Mouse (Mus musculus): Measurements from ENCODE around the gene Syt14. TPM values are rescaled to one million over a fixed set of nuclear protein-coding genes. Genes with fewer than 3 reads are reported as not detected.

The Syt14 gene
- total RNA-seq (2012; rRNA removed), result not detected in 2 replicates
- not detected in 2 replicates for total RNA-seq (2014; rRNA removed)
- polyA plus RNA-seq (2012; ENCODE audit: insufficient read length, low read depth), result not detected in 2 replicates

DNA sequence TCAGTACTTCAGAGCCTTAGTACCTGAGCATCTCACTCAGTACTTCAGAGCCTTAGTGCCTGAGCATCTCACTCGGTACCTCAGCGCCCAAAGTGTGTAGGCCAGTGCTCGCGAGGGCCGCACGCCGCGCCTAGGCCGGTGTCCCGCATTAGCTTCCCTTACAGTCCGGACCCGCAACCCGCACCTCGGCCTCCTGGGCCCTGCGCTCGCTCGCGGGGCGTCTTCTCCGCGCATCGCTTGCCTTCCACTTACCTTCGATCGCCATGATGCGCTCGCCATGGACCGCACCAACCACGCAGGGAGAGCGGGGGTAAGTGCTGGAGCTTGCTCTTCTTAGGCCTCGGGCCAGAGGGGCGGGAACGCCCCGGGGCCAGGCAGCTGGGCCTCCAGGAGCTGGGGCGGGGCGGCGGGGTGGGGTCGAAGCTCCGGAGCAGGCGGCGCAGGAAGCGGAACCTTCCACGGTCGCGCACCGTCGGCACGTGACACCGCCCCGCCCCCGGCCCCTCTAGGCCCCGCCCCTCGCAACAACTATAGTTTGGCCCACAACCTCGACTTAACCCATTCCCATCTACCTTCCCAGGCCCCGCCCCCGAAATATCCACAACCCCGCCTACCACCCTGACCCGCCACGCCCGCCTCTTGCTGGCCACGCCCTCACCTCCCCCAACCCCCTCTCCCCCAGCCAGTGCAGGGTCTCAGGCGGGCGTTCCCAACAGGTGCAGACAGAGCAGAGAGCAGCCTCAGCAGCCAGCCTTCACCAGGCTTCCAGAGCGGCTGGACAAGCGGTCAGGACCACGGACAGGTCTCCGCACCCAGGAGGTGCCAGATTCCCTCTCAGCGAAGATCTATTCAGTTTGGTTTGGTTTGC, at the start of gene Syt14:
Gene Syt14, minus strand, starts transcription at position 405 of the 868 bp plus-strand sequence.
- peaks cover 5% of the 10 kb centered on the region for H3K27me3 ChIP-seq (replicated peaks)

DNA sequence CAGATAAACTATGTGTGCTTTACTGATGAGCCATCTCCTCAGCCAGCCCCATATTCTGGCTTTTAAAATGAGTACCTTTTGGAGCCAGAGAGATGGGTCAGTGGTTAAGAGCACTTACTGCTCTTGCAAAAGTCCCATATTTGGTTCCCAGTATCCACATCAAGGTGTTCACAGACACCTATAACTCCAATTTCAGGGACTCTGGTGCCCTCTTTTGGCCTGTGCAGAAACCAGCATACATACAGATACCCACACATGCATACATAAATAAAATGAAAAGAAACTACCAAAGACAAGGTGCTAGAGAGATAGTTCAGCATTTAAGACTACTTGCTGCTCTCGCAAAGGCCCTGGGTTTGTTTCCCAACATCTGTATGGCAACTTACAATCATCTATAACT, 48.4 kb upstream of the Syt14 start:
- H3K4me3 ChIP-seq (replicated peaks in 1 of 3; ENCODE audit: low read depth in 2 of 3, low read length in 2 of 3, poor library complexity in 1 of 3), result no peak overlapping the region
- H3K27me3 ChIP-seq (replicated peaks), result peaks cover 2% of the 10 kb centered on the region
- peaks cover 2% of the 10 kb centered on the region for H3K9me3 ChIP-seq (replicated peaks; ENCODE audit: low read length)
- peak; percentile 16 for DNase-seq (ENCODE audit: extremely low read depth)
- in situ Hi-C loops (cut with MboI; ENCODE audit: low pct_ligation_motif_present, low pct_unique_long_range_greater_than_20kb, low sequenced_read_pairs) (no loop called here), dilution Hi-C loops (cut with MboI; ENCODE audit: extremely low pct_ligation_motif_present, extremely low pct_unique_long_range_greater_than_20kb, low sequenced_read_pairs) (no loop called here)
- H3K27ac ChIP-seq (ENCODE audit: insufficient read depth, low read depth), result no peak overlapping the region
- no peak for TF ChIP-seq ZKSCAN1 (IDR thresholded peaks at IDR 0.05; ENCODE audit: borderline replicate concordance, low read depth, low read length)
- peak; percentile 72 for TF ChIP-seq RAD21 (IDR thresholded peaks at IDR 0.05; ENCODE audit: low read depth, low read length)
- TF ChIP-seq PAX5 (IDR thresholded peaks at IDR 0.05; ENCODE audit: low read length), result no peak
- TF ChIP-seq USF2 (conservative IDR thresholded peaks at IDR 0.05; ENCODE audit: low read depth, low read length), result no peak
- TF ChIP-seq POLR2AphosphoS2 (IDR thresholded peaks at IDR 0.05; ENCODE audit: low read depth, low read length), result no peak
- peak; percentile 33 for TF ChIP-seq SMC3 (IDR thresholded peaks at IDR 0.05; ENCODE audit: low read depth, low read length)
- TF ChIP-seq CTCF (conservative IDR thresholded peaks at IDR 0.05 in 1 of 2, IDR thresholded peaks at IDR 0.05 in 1 of 2; ENCODE audit: low read depth in 2 of 2, low read length in 2 of 2), result peak in 1 of 2 experiments; percentile 67; a peak in 2 of 4 replicates
- H3K4me1 ChIP-seq (ENCODE audit: control insufficient read depth in 1 of 2, insufficient read depth in 2 of 2), result peaks cover 0 to 5% of the 10 kb centered on the region in 2 experiments; a peak in 2 of 4 replicates
- no peak overlapping the region for H3K4me2 ChIP-seq (ENCODE audit: insufficient read depth, low read depth, poor library complexity, severe bottlenecking)
- H3K9ac ChIP-seq (ENCODE audit: insufficient read depth, low read depth), result no peak overlapping the region
- H3K79me2 ChIP-seq (replicated peaks; ENCODE audit: control insufficient read depth, extremely low read depth, insufficient read depth, poor library complexity, severe bottlenecking), result no peaks in the 10 kb centered on the region
- H3K36me3 ChIP-seq (replicated peaks in 1 of 2; ENCODE audit: control insufficient read depth in 1 of 2, insufficient read depth in 1 of 2, low read length in 1 of 2), result no peaks in the 10 kb centered on the region

More for the DNA sequence above, at the start of gene Syt14:
- H3K4me3 ChIP-seq (replicated peaks in 1 of 3; ENCODE audit: low read depth in 2 of 3, low read length in 2 of 3, poor library complexity in 1 of 3), result no peak within 1 kb of the TSS
- no peak within 1 kb of the TSS for H3K27ac ChIP-seq (ENCODE audit: insufficient read depth, low read depth)
- in situ Hi-C loops (cut with MboI; ENCODE audit: low pct_ligation_motif_present, low pct_unique_long_range_greater_than_20kb, low sequenced_read_pairs), result no loop called here
- no peaks in the 10 kb centered on the region for H3K4me1 ChIP-seq (ENCODE audit: control insufficient read depth in 1 of 2, insufficient read depth in 2 of 2)
- peak; percentile 4 for DNase-seq (ENCODE audit: extremely low read depth)
- no peaks in the 10 kb centered on the region for H3K79me2 ChIP-seq (replicated peaks; ENCODE audit: control insufficient read depth, extremely low read depth, insufficient read depth, poor library complexity, severe bottlenecking)
- dilution Hi-C loops (cut with MboI; ENCODE audit: extremely low pct_ligation_motif_present, extremely low pct_unique_long_range_greater_than_20kb, low sequenced_read_pairs), result no loop called here
- H3K4me2 ChIP-seq (ENCODE audit: insufficient read depth, low read depth, poor library complexity, severe bottlenecking), result no peak within 1 kb of the TSS
- no peaks in the 10 kb centered on the region for H3K36me3 ChIP-seq (replicated peaks in 1 of 2; ENCODE audit: control insufficient read depth in 1 of 2, insufficient read depth in 1 of 2, low read length in 1 of 2)
- no peaks in the 10 kb centered on the region for H3K9me3 ChIP-seq (replicated peaks; ENCODE audit: low read length)
- H3K9ac ChIP-seq (ENCODE audit: insufficient read depth, low read depth), result no peak within 1 kb of the TSS
- no peak for TF ChIP-seq POLR2A (IDR thresholded peaks at IDR 0.05; ENCODE audit: low read depth, low read length)
- no peak for TF ChIP-seq CTCF (conservative IDR thresholded peaks at IDR 0.05 in 1 of 2, IDR thresholded peaks at IDR 0.05 in 1 of 2; ENCODE audit: low read depth in 2 of 2, low read length in 2 of 2)
- TF ChIP-seq NELFE (IDR thresholded peaks at IDR 0.05; ENCODE audit: low read depth, low read length), result no peak
- TF ChIP-seq PAX5 (IDR thresholded peaks at IDR 0.05; ENCODE audit: low read length), result no peak
- TF ChIP-seq ZKSCAN1 (IDR thresholded peaks at IDR 0.05; ENCODE audit: borderline replicate concordance, low read depth, low read length), result no peak
- no peak for TF ChIP-seq SMC3 (IDR thresholded peaks at IDR 0.05; ENCODE audit: low read depth, low read length)
- no peak for TF ChIP-seq JUN (IDR thresholded peaks at IDR 0.05; ENCODE audit: insufficient read depth, low read depth, low read length)
- no peak for TF ChIP-seq UBTF (IDR thresholded peaks at IDR 0.05; ENCODE audit: low read depth, low read length)
- TF ChIP-seq IRF4 (IDR thresholded peaks at IDR 0.05; ENCODE audit: low read depth, low read length), result no peak
- TF ChIP-seq MAX (IDR thresholded peaks at IDR 0.05; ENCODE audit: low read length), result no peak
- TF ChIP-seq JUND (conservative IDR thresholded peaks at IDR 0.05; ENCODE audit: low read depth, low read length), result no peak
- TF ChIP-seq ZNF384 (IDR thresholded peaks at IDR 0.05; ENCODE audit: low read depth, low read length), result no peak
- no peak for TF ChIP-seq USF1 (IDR thresholded peaks at IDR 0.05; ENCODE audit: low read depth, low read length)
- TF ChIP-seq MEF2A (IDR thresholded peaks at IDR 0.05; ENCODE audit: borderline replicate concordance, low read depth, low read length), result no peak
- no peak for TF ChIP-seq RCOR1 (conservative IDR thresholded peaks at IDR 0.05; ENCODE audit: low read depth, low read length)
- no peak for TF ChIP-seq ZC3H11A (IDR thresholded peaks at IDR 0.05; ENCODE audit: low read depth, low read length)
- TF ChIP-seq HCFC1 (IDR thresholded peaks at IDR 0.05; ENCODE audit: low read depth, low read length), result no peak
- TF ChIP-seq RAD21 (IDR thresholded peaks at IDR 0.05; ENCODE audit: low read depth, low read length), result no peak
- no peak for TF ChIP-seq MYC (IDR thresholded peaks at IDR 0.05; ENCODE audit: low read depth, low read length)
